Mouse (Mus musculus) CH12.LX (cell line): ENCODE results near the gene Cox5b. TPM values are rescaled to one million over a fixed set of nuclear protein-coding genes. Genes with fewer than 3 reads are reported as not detected.
"Not testable (repeated sequence)": the region's sequence is repeated elsewhere in the genome, so short reads cannot be mapped to it uniquely, and the experiment has no call there.

ENCODE experiments used
- DNase-seq: peaks from one replicate; pipeline ENCODE4 v3.0.0-alpha.2; 2013; ENCODE audit errors: extremely low read depth
- H3K27ac ChIP-seq: 2 replicates; pipeline ENCODE4 v1.5.1; 2012; ENCODE audit warnings: low read depth, mild to moderate bottlenecking, control low read depth, moderate library complexity; ENCODE audit not compliant: insufficient read depth
- H3K27me3 ChIP-seq: replicated peaks from 2 replicates; pipeline ENCODE3; 2012; ENCODE audit warnings: inconsistent platforms
- H3K36me3 ChIP-seq, 2 experiments: replicated peaks in 1 of 2; 2 replicates each; pipeline versions ENCODE3 to v1.6.1; 2012; ENCODE audit warnings: inconsistent platforms in 1 of 2, low read length in 1 of 2, mild to moderate bottlenecking in 1 of 2, mixed read lengths in 1 of 2, moderate library complexity in 1 of 2; ENCODE audit not compliant: control insufficient read depth in 1 of 2, insufficient read depth in 1 of 2
- H3K4me1 ChIP-seq, 2 experiments: 2 replicates each; pipeline ENCODE4 v1.6.1; 2012; ENCODE audit warnings: inconsistent platforms in 1 of 2, moderate library complexity in 1 of 2; ENCODE audit not compliant: insufficient read depth in 2 of 2, control insufficient read depth in 1 of 2
- H3K4me2 ChIP-seq: 2 replicates; pipeline ENCODE4 v1.6.1; 2012; ENCODE audit warnings: low read depth, mild to moderate bottlenecking, control low read depth; ENCODE audit not compliant: poor library complexity, insufficient read depth, severe bottlenecking
- H3K4me3 ChIP-seq, 3 experiments: fragments of 150-350 bp in 1 of 3; sonication (generic) in 1 of 3; replicated peaks in 1 of 3; 2 replicates each; pipeline versions ENCODE3 to v1.5.1; 2011 to 2012; ENCODE audit warnings: low read depth in 2 of 3, low read length in 2 of 3, mild to moderate bottlenecking in 2 of 3, moderate library complexity in 2 of 3, control low read depth in 1 of 3, improper control_type of control experiment in 1 of 3, inconsistent platforms in 1 of 3, mixed read lengths in 1 of 3; ENCODE audit not compliant: poor library complexity in 1 of 3
- H3K79me2 ChIP-seq: replicated peaks from 2 replicates; pipeline ENCODE4 v1.6.1; 2012; ENCODE audit warnings: mild to moderate bottlenecking, moderate library complexity; ENCODE audit not compliant: control insufficient read depth, poor library complexity, insufficient read depth, severe bottlenecking; ENCODE audit errors: extremely low read depth
- H3K9ac ChIP-seq: 2 replicates; pipeline ENCODE4 v1.6.1; 2012; ENCODE audit warnings: low read depth, mild to moderate bottlenecking, control low read depth, moderate library complexity; ENCODE audit not compliant: insufficient read depth
- H3K9me3 ChIP-seq: replicated peaks from 2 replicates; pipeline ENCODE3; 2012; ENCODE audit warnings: low read length, inconsistent platforms, mixed read lengths
- CHD2 ChIP-seq: IDR thresholded peaks from 2 replicates; pipeline ENCODE4 v1.6.1; 2011; ENCODE audit warnings: low read length, improper control_type of control experiment
- ELF1 ChIP-seq: IDR thresholded peaks from 2 replicates; pipeline ENCODE4 v1.6.1; 2014; ENCODE audit warnings: low read depth, mild to moderate bottlenecking, inconsistent platforms, low read length, improper control_type of control experiment
- EP300 ChIP-seq: IDR thresholded peaks from 2 replicates; pipeline ENCODE4 v1.6.1; 2011; ENCODE audit warnings: low read length, improper control_type of control experiment
- ETS1 ChIP-seq: conservative IDR thresholded peaks from 2 replicates; pipeline ENCODE4 v1.6.1; 2012; ENCODE audit warnings: low read depth, mild to moderate bottlenecking, inconsistent platforms, low read length, improper control_type of control experiment, moderate library complexity
- IRF4 ChIP-seq: IDR thresholded peaks from 2 replicates; pipeline ENCODE4 v1.6.1; 2014; ENCODE audit warnings: low read depth, mild to moderate bottlenecking, inconsistent platforms, low read length, improper control_type of control experiment
- JUN ChIP-seq: IDR thresholded peaks from 2 replicates; pipeline ENCODE4 v1.6.1; 2011; ENCODE audit warnings: low read depth, mild to moderate bottlenecking, low read length, improper control_type of control experiment, moderate library complexity; ENCODE audit not compliant: insufficient read depth
- JUND ChIP-seq: conservative IDR thresholded peaks from 2 replicates; pipeline ENCODE4 v1.6.1; 2011; ENCODE audit warnings: low read depth, low read length, improper control_type of control experiment
- MEF2A ChIP-seq: IDR thresholded peaks from 2 replicates; pipeline ENCODE4 v1.6.1; 2014; ENCODE audit warnings: low read depth, mild to moderate bottlenecking, inconsistent platforms, low read length, improper control_type of control experiment, borderline replicate concordance
- NELFE ChIP-seq: IDR thresholded peaks from 2 replicates; pipeline ENCODE4 v1.6.1; 2011; ENCODE audit warnings: low read depth, low read length, improper control_type of control experiment
- NRF1 ChIP-seq: IDR thresholded peaks from 2 replicates; pipeline ENCODE4 v1.6.1; 2014; ENCODE audit warnings: low read depth, mild to moderate bottlenecking, inconsistent platforms, low read length, improper control_type of control experiment, moderate library complexity
- POLR2A ChIP-seq: IDR thresholded peaks from 2 replicates; pipeline ENCODE4 v1.6.1; 2011; ENCODE audit warnings: low read depth, mild to moderate bottlenecking, improper control_type of control experiment, low read length
- TBP ChIP-seq: conservative IDR thresholded peaks from 2 replicates; pipeline ENCODE4 v1.6.1; 2011; ENCODE audit warnings: low read depth, low read length, improper control_type of control experiment
- UBTF ChIP-seq: IDR thresholded peaks from 2 replicates; pipeline ENCODE4 v1.6.1; 2012; ENCODE audit warnings: low read depth, mild to moderate bottlenecking, inconsistent platforms, low read length, improper control_type of control experiment, moderate library complexity
- ZC3H11A ChIP-seq: IDR thresholded peaks from 2 replicates; pipeline ENCODE4 v1.6.1; 2012; ENCODE audit warnings: low read depth, mild to moderate bottlenecking, inconsistent platforms, low read length, improper control_type of control experiment
- dilution Hi-C: fragments of 300-500 bp; cut with MboI; formaldehyde crosslinking; loops from 2 replicates; pipeline ENCODE4 v1.14.3; 2020; ENCODE audit warnings: low sequenced_read_pairs; ENCODE audit not compliant: extremely low pct_unique_long_range_greater_than_20kb, extremely low pct_ligation_motif_present
- in situ Hi-C: fragments of 300-500 bp; cut with MboI; formaldehyde crosslinking; loops from 3 replicates; pipeline ENCODE4 v1.14.3; 2019; ENCODE audit warnings: low sequenced_read_pairs, low pct_ligation_motif_present, low pct_unique_long_range_greater_than_20kb, mixed read lengths
- polyA plus RNA-seq: library from polyadenylated mRNA; unstranded; fragments of >175 nt; gene quantifications from 2 replicates; pipeline ENCODE4 v1.2.1, GENCODE M21; 2012; ENCODE audit warnings: low read depth; ENCODE audit not compliant: insufficient read length
- total RNA-seq, 2 experiments: library from RNA; depleted of rRNA; stranded (reverse); fragments of 300-350 nt in 1 of 2; fragments of >200 nt in 1 of 2; gene quantifications; 2 replicates each; pipeline ENCODE4 v1.2.3; 2012 to 2014

Cox5b gene
- total and polyA plus RNA-seq, 3 experiments, result 448 to 599 (median 504) TPM

GRCm38 (mm10) chr1:36665165-36665723 is 26.0 kb upstream of the Cox5b start:
- in situ Hi-C loops, result no loop called here
- TF ChIP-seq JUND (0 out of 2 replicates have a peak, but pooled peaks have one; percentile 19), IRF4 (peak; percentile 86), TBP (no peak), MEF2A (0 out of 2 replicates have a peak, but pooled peaks have one; percentile 39), NRF1 (0 out of 2 replicates have a peak, but pooled peaks have one; percentile 11), ZC3H11A (no peak), EP300 (peak; percentile 34; the same call in 1 of the 2 replicates), ETS1 (peak; percentile 22; the same call in 1 of the 2 replicates), JUN (peak; percentile 7; the same call in 1 of the 2 replicates)
- TF ChIP-seq, all 38 proteins: peak for 7
- Histone ChIP-seq H3K4me3 (no peak overlapping the region), H3K79me2 (no peaks in the 10 kb centered on the region), H3K27me3 (no peaks in the 10 kb centered on the region), H3K4me2 (no peak overlapping the region), H3K27ac (no peak overlapping the region), H3K4me1 (peaks cover 11 to 19% of the 10 kb centered on the region in 2 experiments), H3K36me3 (no peaks in the 10 kb centered on the region), H3K9me3 (no peaks in the 10 kb centered on the region), H3K9ac (no peak overlapping the region)
- DNase-seq, result peak; percentile 17
- dilution Hi-C loops, result no loop called here

- DNase-seq, result no peak
- Histone ChIP-seq H3K27me3 (no peaks in the 10 kb centered on the region), H3K36me3 (no peaks in the 10 kb centered on the region), H3K9me3 (no peaks in the 10 kb centered on the region), H3K4me3 (no peak overlapping the region), H3K9ac (no peak overlapping the region), H3K4me2 (no peak overlapping the region), H3K27ac (no peak overlapping the region), H3K4me1 (peaks cover 11 to 19% of the 10 kb centered on the region in 2 experiments), H3K79me2 (no peaks in the 10 kb centered on the region)
- dilution Hi-C loops (no loop called here), in situ Hi-C loops (no loop called here)
- no peak for TF ChIP-seq JUN
- no peak for TF ChIP-seq POLR2A
- no peak for TF ChIP-seq NELFE
- TF ChIP-seq CHD2, result no peak
- TF ChIP-seq UBTF, result no peak
- TF ChIP-seq MEF2A, result no peak
- TF ChIP-seq ELF1, result no peak
- no peak for TF ChIP-seq ETS1
- TF ChIP-seq, all 38 proteins: peak for 0
Observed at GRCm38 (mm10) chr1:36665934-36666333, 25.3 kb upstream of the Cox5b start.

GRCm38 (mm10) chr1:36668007-36668406 is 23.2 kb upstream of the Cox5b start:
- H3K27me3 ChIP-seq, dilution Hi-C loops, H3K9ac ChIP-seq, H3K27ac ChIP-seq, H3K79me2 ChIP-seq, H3K9me3 ChIP-seq, H3K4me2 ChIP-seq, DNase-seq, in situ Hi-C loops, H3K4me3 ChIP-seq, H3K36me3 ChIP-seq: not testable (repeated sequence)
- H3K4me1 ChIP-seq, result peaks cover 11 to 19% of the 10 kb centered on the region in 2 experiments
